Mouse (Mus musculus): Measurements from ENCODE around the gene Csrnp1. TPM values are rescaled to one million over a fixed set of nuclear protein-coding genes. Genes with fewer than 3 reads are reported as not detected.

Gene Csrnp1
- polyA plus RNA-seq, 1 experiment from 2014 or later = 8.2 TPM

Other genes with a start within 250 kb of the Csrnp1 start
- not detected in 2 replicates for gene Scn11a, start 159.2 kb downstream of the Csrnp1 start, polyA plus RNA-seq (2016; fragmentation: Nextera tagmentation; extraction: Ambion mirVana)
- gene Wdr48, start 89.8 kb downstream of the Csrnp1 start, polyA plus RNA-seq (2016; fragmentation: Nextera tagmentation; extraction: Ambion mirVana) = 46.0 and 46.5 TPM in 2 replicates
- 21.7 and 21.8 TPM in 2 replicates for gene Gorasp1, start 47.1 kb downstream of the Csrnp1 start, polyA plus RNA-seq (2016; fragmentation: Nextera tagmentation; extraction: Ambion mirVana)
- gene Ttc21a, start 47.1 kb downstream of the Csrnp1 start, polyA plus RNA-seq (2016; fragmentation: Nextera tagmentation; extraction: Ambion mirVana) = 0.23 and 0.53 TPM in 2 replicates
- 82.9 and 92.6 TPM in 2 replicates for gene Xirp1, start 38.9 kb upstream of the Csrnp1 start, polyA plus RNA-seq (2016; fragmentation: Nextera tagmentation; extraction: Ambion mirVana)
- 4.4 and 4.9 TPM in 2 replicates for gene Cx3cr1, start 85.2 kb upstream of the Csrnp1 start, polyA plus RNA-seq (2016; fragmentation: Nextera tagmentation; extraction: Ambion mirVana)
- not detected in 2 replicates for gene Ccr8, start 107.5 kb upstream of the Csrnp1 start, polyA plus RNA-seq (2016; fragmentation: Nextera tagmentation; extraction: Ambion mirVana)
- 24.9 and 26.2 TPM in 2 replicates for gene Slc25a38, start 125.7 kb upstream of the Csrnp1 start, polyA plus RNA-seq (2016; fragmentation: Nextera tagmentation; extraction: Ambion mirVana)
- 764 and 771 TPM in 2 replicates for gene Rpsa, start 143.0 kb upstream of the Csrnp1 start, polyA plus RNA-seq (2016; fragmentation: Nextera tagmentation; extraction: Ambion mirVana)
- gene Mobp, start 165.0 kb upstream of the Csrnp1 start, polyA plus RNA-seq (2016; fragmentation: Nextera tagmentation; extraction: Ambion mirVana) = 0.12 TPM in 1 of 2 replicates, not detected in the other

Measured in heart, embryonic 12.5 days (tissue).